Mouse (Mus musculus): ENCODE results near the gene Arap1. TPM values are rescaled to one million over a fixed set of nuclear protein-coding genes. Genes with fewer than 3 reads are reported as not detected.

Arap1 gene
- polyA plus RNA-seq, 1 experiment, result 24.7 TPM

DNA sequence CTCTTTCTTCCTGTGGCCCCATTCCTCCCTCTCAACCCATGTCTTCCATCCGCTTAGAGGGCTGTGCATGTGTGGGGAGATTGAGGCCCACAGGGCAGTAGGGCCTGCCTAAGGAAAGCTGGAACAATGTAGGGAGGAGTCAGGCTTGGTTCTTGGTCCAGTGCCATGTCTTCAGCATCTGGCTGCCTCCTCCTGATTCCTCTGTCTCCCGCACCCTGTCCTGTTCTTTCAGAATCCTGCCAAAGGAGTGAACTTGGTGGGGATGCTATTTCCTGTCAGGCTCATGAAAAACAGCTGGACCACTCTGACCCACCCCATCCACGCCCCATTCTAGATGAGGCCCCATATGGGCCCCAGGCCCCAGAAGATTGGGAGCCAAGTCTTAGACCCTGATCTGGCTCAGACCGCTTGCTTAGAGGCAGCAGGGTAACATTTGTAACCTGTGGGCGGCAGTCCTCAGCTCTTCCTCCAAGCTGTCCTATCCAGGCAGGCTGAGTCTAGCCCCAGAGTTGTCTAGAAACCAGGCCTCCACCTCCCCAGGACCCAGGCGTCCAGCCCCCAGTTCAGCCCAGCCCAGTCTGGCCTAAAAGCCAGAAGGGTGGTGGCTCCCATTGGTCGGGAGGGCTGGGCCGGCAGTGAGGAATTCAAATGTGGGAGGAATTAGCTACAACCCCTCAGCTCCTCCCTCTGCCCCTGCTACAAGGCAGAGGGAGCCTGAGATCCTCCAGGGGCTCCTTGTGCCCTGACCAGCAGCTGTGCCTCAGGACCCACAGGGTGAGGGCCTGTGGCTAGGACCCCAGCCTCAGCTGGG lies 46.0 kb downstream of the Arap1 start:
- Histone ChIP-seq H3K36me3 (ENCODE audit: control insufficient read depth, insufficient read depth) (peaks cover 5% of the 10 kb centered on the region), H3K4me2 (ENCODE audit: low read depth) (peak overlapping the region; percentile 64), H3K27me3 (ENCODE audit: control insufficient read depth, insufficient read depth, insufficient read length) (no peaks in the 10 kb centered on the region), H3K4me3 (no peak overlapping the region), H3ac (ENCODE audit: control insufficient read depth, insufficient read length) (no peak overlapping the region), H3K79me2 (ENCODE audit: control insufficient read depth, insufficient read depth) (no peaks in the 10 kb centered on the region)
- TF ChIP-seq POLR2A (IDR thresholded peaks at IDR 0.05; ENCODE audit: insufficient read length, low read depth), result peak; percentile 45
- no peak for TF ChIP-seq MAX (IDR thresholded peaks at IDR 0.05; ENCODE audit: low read depth)

GRCm38 (mm10) chr7:101394569-101394968 lies 46.7 kb downstream of the Arap1 start:
- peaks cover 5% of the 10 kb centered on the region for H3K36me3 ChIP-seq (ENCODE audit: control insufficient read depth, insufficient read depth)
- H3K4me2 ChIP-seq (ENCODE audit: low read depth), result peak overlapping the region; percentile 56
- TF ChIP-seq USF1 (IDR thresholded peaks at IDR 0.05; ENCODE audit: low read depth) (no peak), TCF3 (IDR thresholded peaks at IDR 0.05; ENCODE audit: insufficient read length, low read depth) (no peak), REST (IDR thresholded peaks at IDR 0.05; ENCODE audit: insufficient read depth, insufficient read length) (no peak), MYOD1 (IDR thresholded peaks at IDR 0.05; ENCODE audit: control insufficient read depth in 1 of 3, insufficient read length in 2 of 3, low read depth in 2 of 3) (no peak), E2F4 (IDR thresholded peaks at IDR 0.05; ENCODE audit: insufficient read depth) (no peak), POLR2A (IDR thresholded peaks at IDR 0.05; ENCODE audit: insufficient read length, low read depth) (no peak)
- H3K4me3 ChIP-seq, result no peak overlapping the region
- no peaks in the 10 kb centered on the region for H3K27me3 ChIP-seq (ENCODE audit: control insufficient read depth, insufficient read depth, insufficient read length)
- no peak overlapping the region for H3ac ChIP-seq (ENCODE audit: control insufficient read depth, insufficient read length)
- H3K79me2 ChIP-seq (ENCODE audit: control insufficient read depth, insufficient read depth), result no peaks in the 10 kb centered on the region

- Histone ChIP-seq H3K4me3 (no peak overlapping the region), H3K79me2 (ENCODE audit: control insufficient read depth, insufficient read depth) (no peaks in the 10 kb centered on the region), H3ac (ENCODE audit: control insufficient read depth, insufficient read length) (no peak overlapping the region), H3K27me3 (ENCODE audit: control insufficient read depth, insufficient read depth, insufficient read length) (no peaks in the 10 kb centered on the region), H3K36me3 (ENCODE audit: control insufficient read depth, insufficient read depth) (peaks cover 5% of the 10 kb centered on the region), H3K4me2 (ENCODE audit: low read depth) (peak overlapping the region; percentile 56)
- TF ChIP-seq E2F4 (IDR thresholded peaks at IDR 0.05; ENCODE audit: insufficient read depth) (no peak), SRF (IDR thresholded peaks at IDR 0.05; ENCODE audit: control insufficient read depth, insufficient read length, low read depth) (no peak), POLR2A (IDR thresholded peaks at IDR 0.05; ENCODE audit: insufficient read length, low read depth) (no peak), POLR2AphosphoS2 (IDR thresholded peaks at IDR 0.05; ENCODE audit: insufficient read length, low read depth) (no peak), USF1 (IDR thresholded peaks at IDR 0.05; ENCODE audit: low read depth) (no peak), CEBPB (IDR thresholded peaks at IDR 0.05; ENCODE audit: insufficient read depth, poor library complexity, severe bottlenecking) (no peak), MAX (IDR thresholded peaks at IDR 0.05; ENCODE audit: low read depth) (no peak), TCF12 (IDR thresholded peaks at IDR 0.05; ENCODE audit: insufficient read depth, poor library complexity, severe bottlenecking) (no peak), MYOG (IDR thresholded peaks at IDR 0.05; ENCODE audit: control insufficient read depth in 1 of 3, insufficient read depth in 1 of 3, insufficient read length in 2 of 3, low read depth in 2 of 3) (no peak), MYOD1 (IDR thresholded peaks at IDR 0.05; ENCODE audit: control insufficient read depth in 1 of 3, insufficient read length in 2 of 3, low read depth in 2 of 3) (no peak), TCF3 (IDR thresholded peaks at IDR 0.05; ENCODE audit: insufficient read length, low read depth) (no peak)
Measured at GRCm38 (mm10) chr7:101395471-101395870, 47.6 kb downstream of the Arap1 start.

DNA sequence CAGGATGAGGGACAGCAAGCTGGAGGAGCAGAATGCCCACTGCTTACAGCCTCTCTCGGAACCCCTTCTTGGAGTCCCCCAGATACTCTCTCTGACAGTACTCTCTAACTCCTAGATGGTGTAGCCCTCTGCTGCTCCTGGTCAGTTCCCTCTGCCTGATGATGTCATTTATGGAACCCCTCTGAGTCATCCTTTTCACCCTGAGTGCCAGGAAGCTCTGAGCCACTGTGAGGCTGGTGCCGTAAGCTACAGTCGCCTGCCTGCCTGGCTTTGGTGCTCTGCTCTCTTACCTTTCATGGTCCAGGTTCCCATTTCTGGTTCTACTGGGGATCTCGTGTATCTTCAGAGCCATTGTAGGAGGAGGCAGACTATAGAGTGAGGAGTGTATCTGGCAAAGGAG lies 49.3 kb downstream of the Arap1 start:
- Histone ChIP-seq H3K79me2 (ENCODE audit: control insufficient read depth, insufficient read depth) (no peaks in the 10 kb centered on the region), H3K4me3 (no peak overlapping the region), H3K36me3 (ENCODE audit: control insufficient read depth, insufficient read depth) (peaks cover 5% of the 10 kb centered on the region), H3K4me2 (ENCODE audit: low read depth) (no peak overlapping the region), H3K27me3 (ENCODE audit: control insufficient read depth, insufficient read depth, insufficient read length) (no peaks in the 10 kb centered on the region), H3ac (ENCODE audit: control insufficient read depth, insufficient read length) (no peak overlapping the region)
- no peak for TF ChIP-seq TCF3 (IDR thresholded peaks at IDR 0.05; ENCODE audit: insufficient read length, low read depth)
- TF ChIP-seq MYOD1 (IDR thresholded peaks at IDR 0.05; ENCODE audit: control insufficient read depth in 1 of 3, insufficient read length in 2 of 3, low read depth in 2 of 3), result no peak
- TF ChIP-seq E2F4 (IDR thresholded peaks at IDR 0.05; ENCODE audit: insufficient read depth), result no peak
- no peak for TF ChIP-seq POLR2A (IDR thresholded peaks at IDR 0.05; ENCODE audit: insufficient read length, low read depth)
- TF ChIP-seq SRF (IDR thresholded peaks at IDR 0.05; ENCODE audit: control insufficient read depth, insufficient read length, low read depth), result no peak
- no peak for TF ChIP-seq REST (IDR thresholded peaks at IDR 0.05; ENCODE audit: insufficient read depth, insufficient read length)
- no peak for TF ChIP-seq CEBPB (IDR thresholded peaks at IDR 0.05; ENCODE audit: insufficient read depth, poor library complexity, severe bottlenecking)
- TF ChIP-seq TCF12 (IDR thresholded peaks at IDR 0.05; ENCODE audit: insufficient read depth, poor library complexity, severe bottlenecking), result no peak
- TF ChIP-seq USF1 (IDR thresholded peaks at IDR 0.05; ENCODE audit: low read depth), result no peak
- TF ChIP-seq POLR2AphosphoS2 (IDR thresholded peaks at IDR 0.05; ENCODE audit: insufficient read length, low read depth), result no peak
- TF ChIP-seq MYOG (IDR thresholded peaks at IDR 0.05; ENCODE audit: control insufficient read depth in 1 of 3, insufficient read depth in 1 of 3, insufficient read length in 2 of 3, low read depth in 2 of 3), result no peak
- no peak for TF ChIP-seq MAX (IDR thresholded peaks at IDR 0.05; ENCODE audit: low read depth)

DNA sequence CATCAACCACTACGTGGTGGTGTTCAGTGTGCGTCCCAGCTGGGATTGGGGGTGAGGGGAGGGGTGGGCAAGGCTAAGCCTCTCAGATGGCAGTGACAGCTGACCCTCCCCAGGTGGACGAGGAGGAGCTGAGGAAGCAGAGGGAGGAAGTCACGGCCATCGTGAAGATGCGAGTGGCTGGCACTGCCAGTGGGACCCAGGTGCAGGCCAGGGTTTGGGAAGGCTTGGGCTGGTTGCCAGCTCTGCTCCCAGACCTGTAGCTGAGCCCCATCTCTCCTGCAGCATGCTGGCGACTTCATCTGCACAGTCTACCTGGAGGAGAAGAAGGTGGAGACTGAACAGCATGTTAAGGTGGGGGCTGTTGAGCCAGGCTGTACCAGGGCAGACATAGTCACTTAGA lies 53.6 kb downstream of the Arap1 start:
- Histone ChIP-seq H3K79me2 (ENCODE audit: control insufficient read depth, insufficient read depth) (no peaks in the 10 kb centered on the region), H3K36me3 (ENCODE audit: control insufficient read depth, insufficient read depth) (peaks cover 5% of the 10 kb centered on the region), H3K4me2 (ENCODE audit: low read depth) (no peak overlapping the region), H3ac (ENCODE audit: control insufficient read depth, insufficient read length) (no peak overlapping the region), H3K27me3 (ENCODE audit: control insufficient read depth, insufficient read depth, insufficient read length) (no peaks in the 10 kb centered on the region), H3K4me3 (no peak overlapping the region)
- TF ChIP-seq TCF12 (IDR thresholded peaks at IDR 0.05; ENCODE audit: insufficient read depth, poor library complexity, severe bottlenecking) (no peak), CEBPB (IDR thresholded peaks at IDR 0.05; ENCODE audit: insufficient read depth, poor library complexity, severe bottlenecking) (no peak), TCF3 (IDR thresholded peaks at IDR 0.05; ENCODE audit: insufficient read length, low read depth) (no peak), POLR2AphosphoS2 (IDR thresholded peaks at IDR 0.05; ENCODE audit: insufficient read length, low read depth) (no peak), MYOD1 (IDR thresholded peaks at IDR 0.05; ENCODE audit: control insufficient read depth in 1 of 3, insufficient read length in 2 of 3, low read depth in 2 of 3) (no peak), MYOG (IDR thresholded peaks at IDR 0.05; ENCODE audit: control insufficient read depth in 1 of 3, insufficient read depth in 1 of 3, insufficient read length in 2 of 3, low read depth in 2 of 3) (no peak), REST (IDR thresholded peaks at IDR 0.05; ENCODE audit: insufficient read depth, insufficient read length) (no peak), MAX (IDR thresholded peaks at IDR 0.05; ENCODE audit: low read depth) (no peak), POLR2A (IDR thresholded peaks at IDR 0.05; ENCODE audit: insufficient read length, low read depth) (no peak), USF1 (IDR thresholded peaks at IDR 0.05; ENCODE audit: low read depth) (no peak), SRF (IDR thresholded peaks at IDR 0.05; ENCODE audit: control insufficient read depth, insufficient read length, low read depth) (no peak)
